Mouse (Mus musculus) spleen, adult 2 months (tissue): ENCODE measurements around the gene Agbl1.

ENCODE experiments used
- CTCF ChIP-seq: fragments of 200-500 bp; IDR thresholded peaks from 2 replicates; pipeline ENCODE4 v1.5.1; 2011; ENCODE audit warnings: mild to moderate bottlenecking, inconsistent platforms; ENCODE audit not compliant: insufficient read depth, insufficient read length, insufficient replicate concordance; ENCODE audit errors: extremely low read depth
- POLR2A ChIP-seq: fragments of 200-500 bp; IDR thresholded peaks from 2 replicates; pipeline ENCODE4 v1.6.1; 2011; ENCODE audit warnings: low read depth, low read length, inconsistent platforms

GRCm38 (mm10) chr7:77152393-77152792 lies 922.7 kb downstream of the Agbl1 start:
- TF ChIP-seq CTCF (no peak), POLR2A (no peak)
